Mouse (Mus musculus): ENCODE measurements at regions not wholly inside any gene's neighbourhood (a gene's known extent, or its start where the extent isn't known, plus 50 kb on each side); places are given as distances from the start of the nearest gene placed in this dataset.
A peak's percentile ranks its signal among the peaks of the same experiment; 100 is the strongest.

- WGBS: 87% methylated on average over 5 of the region's 5 CpGs
- H3K36me3 ChIP-seq (ENCODE audit: insufficient read depth, low read length): no peaks in the 10 kb centered on the region
- peaks cover 29% of the 10 kb centered on the region for H3K4me1 ChIP-seq (ENCODE audit: insufficient read depth, low read length)
- no peak overlapping the region for H3K9ac ChIP-seq (replicated peaks; ENCODE audit: low read length)
- no peak overlapping the region for H3K27ac ChIP-seq (ENCODE audit: low read length)
- no peaks in the 10 kb centered on the region for H3K9me3 ChIP-seq (ENCODE audit: low read length)
- H3K4me3 ChIP-seq (ENCODE audit: low read length): no peak overlapping the region
- peaks cover 2% of the 10 kb centered on the region; the same call in 1 of the 2 replicates for H3K27me3 ChIP-seq (ENCODE audit: insufficient read depth, low read length)
- H3K4me2 ChIP-seq (replicated peaks; ENCODE audit: low read depth, low read length): no peak overlapping the region
- no peak for ATAC-seq (ENCODE audit: low FRiP score, low TSS enrichment)
Measured at GRCm38 (mm10) chr10:8952922-8953321, 67.1 kb upstream of the Sash1 start.

GRCm38 (mm10) chr10:8951937-8952336 lies 66.1 kb upstream of the Sash1 start:
- Histone ChIP-seq H3K4me1 (ENCODE audit: insufficient read depth, low read length) (peaks cover 29% of the 10 kb centered on the region), H3K9me3 (ENCODE audit: low read length) (no peaks in the 10 kb centered on the region), H3K27me3 (ENCODE audit: insufficient read depth, low read length) (peaks cover 2% of the 10 kb centered on the region; the same call in 1 of the 2 replicates), H3K4me3 (ENCODE audit: low read length) (no peak overlapping the region), H3K4me2 (replicated peaks; ENCODE audit: low read depth, low read length) (no peak overlapping the region), H3K27ac (ENCODE audit: low read length) (no peak overlapping the region), H3K36me3 (ENCODE audit: insufficient read depth, low read length) (no peaks in the 10 kb centered on the region), H3K9ac (replicated peaks; ENCODE audit: low read length) (no peak overlapping the region)
- ATAC-seq (ENCODE audit: low FRiP score, low TSS enrichment): no peak
- 83% methylated on average over 3 of the region's 3 CpGs for WGBS

GRCm38 (mm10) chr10:8951236-8951825 lies 65.5 kb upstream of the Sash1 start:
- no peak for ATAC-seq (ENCODE audit: low FRiP score, low TSS enrichment)
- Histone ChIP-seq H3K4me2 (replicated peaks; ENCODE audit: low read depth, low read length) (no peak overlapping the region), H3K9me3 (ENCODE audit: low read length) (no peaks in the 10 kb centered on the region), H3K36me3 (ENCODE audit: insufficient read depth, low read length) (no peaks in the 10 kb centered on the region), H3K27me3 (ENCODE audit: insufficient read depth, low read length) (peaks cover 2% of the 10 kb centered on the region; the same call in 1 of the 2 replicates), H3K4me1 (ENCODE audit: insufficient read depth, low read length) (peaks cover 29% of the 10 kb centered on the region), H3K9ac (replicated peaks; ENCODE audit: low read length) (no peak overlapping the region), H3K27ac (ENCODE audit: low read length) (no peak overlapping the region), H3K4me3 (ENCODE audit: low read length) (no peak overlapping the region)
- 63% methylated on average over 10 of the region's 10 CpGs for WGBS

GRCm38 (mm10) chr10:8948227-8948626 lies 62.4 kb upstream of the Sash1 start:
- no peaks in the 10 kb centered on the region for H3K27me3 ChIP-seq (ENCODE audit: insufficient read depth, low read length)
- peaks cover 7% of the 10 kb centered on the region for H3K4me1 ChIP-seq (ENCODE audit: insufficient read depth, low read length)
- H3K9me3 ChIP-seq (ENCODE audit: low read length): no peaks in the 10 kb centered on the region
- H3K9ac ChIP-seq (replicated peaks; ENCODE audit: low read length): no peak overlapping the region
- no peaks in the 10 kb centered on the region for H3K36me3 ChIP-seq (ENCODE audit: insufficient read depth, low read length)
- H3K4me2 ChIP-seq (replicated peaks; ENCODE audit: low read depth, low read length): no peak overlapping the region
- H3K27ac ChIP-seq (ENCODE audit: low read length): no peak overlapping the region
- H3K4me3 ChIP-seq (ENCODE audit: low read length): no peak overlapping the region
- WGBS: 79% methylated on average over 3 of the region's 3 CpGs
- no peak for ATAC-seq (ENCODE audit: low FRiP score, low TSS enrichment)

GRCm38 (mm10) chr10:8945195-8945751 lies 59.4 kb upstream of the Sash1 start:
- peak overlapping the region; percentile 39 for H3K4me2 ChIP-seq (replicated peaks; ENCODE audit: low read depth, low read length)
- peak; percentile 76; the same call in 1 of the 2 replicates for ATAC-seq (ENCODE audit: low FRiP score, low TSS enrichment)
- peak overlapping the region; percentile 2; the same call in 1 of the 2 replicates for H3K4me3 ChIP-seq (ENCODE audit: low read length)
- peak overlapping the region; percentile 14 for H3K9ac ChIP-seq (replicated peaks; ENCODE audit: low read length)
- peak overlapping the region; percentile 61 for H3K27ac ChIP-seq (ENCODE audit: low read length)
- H3K9me3 ChIP-seq (ENCODE audit: low read length): no peaks in the 10 kb centered on the region
- no peaks in the 10 kb centered on the region for H3K4me1 ChIP-seq (ENCODE audit: insufficient read depth, low read length)
- WGBS: 34% methylated on average over 17 of the region's 17 CpGs
- no peaks in the 10 kb centered on the region for H3K36me3 ChIP-seq (ENCODE audit: insufficient read depth, low read length)
- H3K27me3 ChIP-seq (ENCODE audit: insufficient read depth, low read length): no peaks in the 10 kb centered on the region

- Histone ChIP-seq H3K9me3 (ENCODE audit: low read length) (no peaks in the 10 kb centered on the region), H3K4me2 (replicated peaks; ENCODE audit: low read depth, low read length) (peak overlapping the region; percentile 39), H3K4me1 (ENCODE audit: insufficient read depth, low read length) (no peaks in the 10 kb centered on the region), H3K27ac (ENCODE audit: low read length) (peak overlapping the region; percentile 61; the same call in 1 of the 2 replicates), H3K27me3 (ENCODE audit: insufficient read depth, low read length) (no peaks in the 10 kb centered on the region), H3K9ac (replicated peaks; ENCODE audit: low read length) (0 out of 2 replicates have a peak overlapping the region, but pooled peaks have one; percentile 14), H3K36me3 (ENCODE audit: insufficient read depth, low read length) (no peaks in the 10 kb centered on the region), H3K4me3 (ENCODE audit: low read length) (peak overlapping the region; percentile 2; the same call in 1 of the 2 replicates)
- WGBS: 66% methylated on average over 5 of the region's 5 CpGs
- ATAC-seq (ENCODE audit: low FRiP score, low TSS enrichment): no peak
Measured at GRCm38 (mm10) chr10:8944586-8944985, 58.7 kb upstream of the Sash1 start.

GRCm38 (mm10) chr10:8943698-8944097 lies 57.8 kb upstream of the Sash1 start:
- no peaks in the 10 kb centered on the region for H3K9me3 ChIP-seq (ENCODE audit: low read length)

GRCm38 (mm10) chr10:8942967-8943471 lies 57.1 kb upstream of the Sash1 start:
- no peaks in the 10 kb centered on the region for H3K36me3 ChIP-seq (ENCODE audit: insufficient read depth, low read length)
- H3K4me3 ChIP-seq (ENCODE audit: low read length): no peak overlapping the region
- WGBS: 92% methylated on average over 6 of the region's 6 CpGs
- no peak overlapping the region for H3K4me2 ChIP-seq (replicated peaks; ENCODE audit: low read depth, low read length)
- no peak overlapping the region for H3K27ac ChIP-seq (ENCODE audit: low read length)
- H3K9me3 ChIP-seq (ENCODE audit: low read length): no peaks in the 10 kb centered on the region
- no peak for ATAC-seq (ENCODE audit: low FRiP score, low TSS enrichment)
- H3K4me1 ChIP-seq (ENCODE audit: insufficient read depth, low read length): no peaks in the 10 kb centered on the region
- no peaks in the 10 kb centered on the region for H3K27me3 ChIP-seq (ENCODE audit: insufficient read depth, low read length)
- H3K9ac ChIP-seq (replicated peaks; ENCODE audit: low read length): no peak overlapping the region

More at GRCm38 (mm10) chr10:8943698-8944097, 57.8 kb upstream of the Sash1 start:
- ATAC-seq (ENCODE audit: low FRiP score, low TSS enrichment): no peak
- WGBS: 90% methylated on average over 6 of the region's 6 CpGs
- no peaks in the 10 kb centered on the region for H3K36me3 ChIP-seq (ENCODE audit: insufficient read depth, low read length)
- no peaks in the 10 kb centered on the region for H3K27me3 ChIP-seq (ENCODE audit: insufficient read depth, low read length)
- H3K4me1 ChIP-seq (ENCODE audit: insufficient read depth, low read length): no peaks in the 10 kb centered on the region
- no peak overlapping the region for H3K9ac ChIP-seq (replicated peaks; ENCODE audit: low read length)
- H3K4me3 ChIP-seq (ENCODE audit: low read length): no peak overlapping the region
- H3K27ac ChIP-seq (ENCODE audit: low read length): no peak overlapping the region
- 0 out of 2 replicates have a peak overlapping the region, but pooled peaks have one; percentile 39 for H3K4me2 ChIP-seq (replicated peaks; ENCODE audit: low read depth, low read length)

GRCm38 (mm10) chr10:8936369-8936768 lies 50.5 kb upstream of the Sash1 start:
- WGBS: 61% methylated on average over 4 of the region's 4 CpGs
- H3K4me2 ChIP-seq (replicated peaks; ENCODE audit: low read depth, low read length): no peak overlapping the region
- no peak for ATAC-seq (ENCODE audit: low FRiP score, low TSS enrichment)
- H3K4me1 ChIP-seq (ENCODE audit: insufficient read depth, low read length): peaks cover 8% of the 10 kb centered on the region
- no peaks in the 10 kb centered on the region for H3K27me3 ChIP-seq (ENCODE audit: insufficient read depth, low read length)
- H3K27ac ChIP-seq (ENCODE audit: low read length): no peak overlapping the region
- no peaks in the 10 kb centered on the region for H3K36me3 ChIP-seq (ENCODE audit: insufficient read depth, low read length)
- H3K9ac ChIP-seq (replicated peaks; ENCODE audit: low read length): no peak overlapping the region
- no peak overlapping the region for H3K4me3 ChIP-seq (ENCODE audit: low read length)
- no peaks in the 10 kb centered on the region for H3K9me3 ChIP-seq (ENCODE audit: low read length)

Measured in kidney, embryonic 16.5 days (tissue).